Mouse (Mus musculus) MEL (cell line): ENCODE measurements at regions not wholly inside any gene's neighbourhood (a gene's known extent, or its start where the extent isn't known, plus 50 kb on each side); places are given as distances from the start of the nearest gene placed in this dataset.

Experiments used
- DNase-seq: peaks from one replicate; pipeline ENCODE4 v3.0.0; 2011; ENCODE audit warnings: low read depth, low spot score
- H3K27ac ChIP-seq: 2 replicates; pipeline ENCODE4 v1.5.1; 2012; ENCODE audit warnings: low read depth, mild to moderate bottlenecking, control low read depth, low read length, moderate library complexity; ENCODE audit not compliant: control insufficient read depth
- H3K27me3 ChIP-seq, 2 experiments: fragments of 150-350 bp in 1 of 2; sonication (generic) in 1 of 2; 2 replicates each; pipeline ENCODE4 v1.6.1; 2012; ENCODE audit warnings: low read length in 2 of 2, mild to moderate bottlenecking in 2 of 2, improper control_type of control experiment in 1 of 2, moderate library complexity in 1 of 2; ENCODE audit not compliant: insufficient read depth in 2 of 2, control insufficient read depth in 1 of 2
- H3K36me3 ChIP-seq, 2 experiments: 2 replicates each; pipeline ENCODE4 v1.6.1; 2012 to 2014; ENCODE audit warnings: low read length in 2 of 2, improper control_type of control experiment in 1 of 2, inconsistent platforms in 1 of 2, mild to moderate bottlenecking in 1 of 2; ENCODE audit not compliant: insufficient read depth in 2 of 2, control insufficient read depth in 1 of 2
- H3K4me1 ChIP-seq, 2 experiments: fragments of 150-350 bp in 1 of 2; sonication (generic) in 1 of 2; 2 replicates each; pipeline ENCODE4 v1.6.1; 2012; ENCODE audit warnings: low read length in 2 of 2, improper control_type of control experiment in 1 of 2, mild to moderate bottlenecking in 1 of 2; ENCODE audit not compliant: insufficient read depth in 2 of 2, control insufficient read depth in 1 of 2
- H3K4me3 ChIP-seq, 2 experiments: fragments of 150-350 bp in 1 of 2; sonication (generic) in 1 of 2; 2 replicates each; pipeline ENCODE4 v1.5.1; 2012; ENCODE audit warnings: low read depth in 2 of 2, low read length in 2 of 2, mild to moderate bottlenecking in 2 of 2, moderate library complexity in 2 of 2, control low read depth in 1 of 2, improper control_type of control experiment in 1 of 2; ENCODE audit not compliant: control insufficient read depth in 1 of 2, insufficient read depth in 1 of 2
- H3K79me2 ChIP-seq: 2 replicates; pipeline ENCODE4 v1.6.1; 2012; ENCODE audit warnings: mild to moderate bottlenecking, low read length, moderate library complexity; ENCODE audit not compliant: control insufficient read depth, poor library complexity, insufficient read depth
- H3K9ac ChIP-seq: 2 replicates; pipeline ENCODE4 v1.6.1; 2012; ENCODE audit warnings: low read depth, mild to moderate bottlenecking, control low read depth, low read length, moderate library complexity; ENCODE audit not compliant: control insufficient read depth, poor library complexity, severe bottlenecking
- H3K9me3 ChIP-seq: fragments of 150-350 bp; sonication (generic); replicated peaks from 2 replicates; pipeline ENCODE4 v1.6.1; 2012; ENCODE audit warnings: mild to moderate bottlenecking, low read length, improper control_type of control experiment, moderate library complexity; ENCODE audit not compliant: insufficient read depth
- NELFE ChIP-seq: IDR thresholded peaks from 2 replicates; pipeline ENCODE4 v1.6.1; 2011; ENCODE audit warnings: low read depth, low read length, improper control_type of control experiment
- ZC3H11A ChIP-seq: IDR thresholded peaks from 2 replicates; pipeline ENCODE4 v1.6.1; 2012; ENCODE audit warnings: low read depth, mild to moderate bottlenecking, inconsistent platforms, low read length, improper control_type of control experiment

GRCm38 (mm10) chr10:25588611-25589315 lies 52.7 kb upstream of the Smlr1 start:
- no peaks in the 10 kb centered on the region for H3K4me1 ChIP-seq
- H3K36me3 ChIP-seq, result no peaks in the 10 kb centered on the region
- no peak overlapping the region for H3K27ac ChIP-seq
- TF ChIP-seq ZC3H11A (no peak), NELFE (no peak)
- H3K4me3 ChIP-seq, result no peak overlapping the region
- no peak for DNase-seq
- no peaks in the 10 kb centered on the region; a peak in 1 of 4 replicates for H3K27me3 ChIP-seq
- H3K79me2 ChIP-seq, result no peaks in the 10 kb centered on the region
- H3K9ac ChIP-seq, result no peak overlapping the region
- no peaks in the 10 kb centered on the region for H3K9me3 ChIP-seq
